Mouse (Mus musculus): ENCODE data around the gene Pla2g5.
A peak's percentile ranks its signal among the peaks of the same experiment; 100 is the strongest.
"Not testable (repeated sequence)": the region's sequence is repeated elsewhere in the genome, so short reads cannot be mapped to it uniquely, and the experiment has no call there.

The Pla2g5 gene

GRCm38 (mm10) chr4:138863344-138863998 lies at the start of gene Pla2g5:
Pla2g5 (minus strand) TSS chr4:138863482.
- no peak for DNase-seq (ENCODE audit: low spot score in 2 of 2)

DNA sequence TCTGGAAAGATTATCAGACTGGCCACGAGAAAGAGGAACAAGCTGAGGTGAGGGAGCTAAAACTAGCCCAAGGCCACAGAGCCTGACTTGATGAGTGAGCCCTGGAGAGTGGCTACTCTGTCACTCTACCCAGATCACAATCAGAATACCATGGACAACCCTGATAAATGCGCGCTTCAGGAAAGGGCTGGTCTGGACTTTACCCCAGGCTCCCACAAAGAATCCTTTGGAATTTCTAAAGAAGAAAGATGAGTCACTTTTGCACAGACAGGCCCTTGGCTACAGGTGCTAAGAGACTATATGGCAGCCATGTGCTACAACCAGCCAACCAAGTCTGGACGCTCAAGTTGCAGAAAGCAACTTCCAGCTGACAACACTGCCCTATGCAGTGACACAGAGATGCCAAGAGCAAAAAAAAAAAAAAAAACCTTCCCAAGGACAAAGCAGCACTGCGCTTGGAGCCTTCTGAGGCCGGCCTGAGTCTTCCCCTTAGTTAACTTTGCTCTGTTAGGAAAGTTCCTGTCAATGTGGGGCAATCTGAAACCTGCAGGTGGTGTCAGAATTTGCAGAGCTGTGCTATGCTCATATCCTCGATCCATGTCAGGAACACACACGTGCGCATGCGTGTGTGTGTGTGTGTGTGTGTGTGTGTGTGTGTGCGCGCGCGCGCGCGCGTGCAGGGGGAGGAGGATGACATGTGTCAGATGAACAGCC lies 42.5 kb upstream of the Pla2g5 start:
- DNase-seq (ENCODE audit: low spot score in 2 of 2) = no peak

GRCm38 (mm10) chr4:138899361-138899760 lies 36.1 kb upstream of the Pla2g5 start:
- no peak for DNase-seq (ENCODE audit: low spot score in 2 of 2)

DNA sequence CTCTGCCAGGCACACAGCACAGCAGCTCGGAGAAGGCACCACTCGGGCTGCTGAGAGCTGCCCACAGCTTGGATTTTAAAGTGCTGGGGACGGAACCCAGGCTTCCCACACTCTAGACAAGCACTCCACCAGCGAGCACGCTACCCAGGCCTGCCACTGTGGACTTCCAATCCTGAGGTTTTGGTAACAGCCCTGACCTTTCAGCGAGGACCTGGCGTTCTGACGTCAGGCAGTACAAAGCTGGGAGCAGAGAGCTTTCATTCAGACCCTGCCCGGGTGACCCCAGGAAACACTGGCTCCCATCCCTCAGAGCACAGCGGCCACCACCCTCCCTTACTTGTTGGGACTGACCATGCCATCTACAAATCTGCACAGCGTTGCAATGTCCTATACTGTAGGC lies 30.5 kb upstream of the Pla2g5 start:
- DNase-seq (ENCODE audit: low spot score in 2 of 2) = not testable (repeated sequence)

DNA sequence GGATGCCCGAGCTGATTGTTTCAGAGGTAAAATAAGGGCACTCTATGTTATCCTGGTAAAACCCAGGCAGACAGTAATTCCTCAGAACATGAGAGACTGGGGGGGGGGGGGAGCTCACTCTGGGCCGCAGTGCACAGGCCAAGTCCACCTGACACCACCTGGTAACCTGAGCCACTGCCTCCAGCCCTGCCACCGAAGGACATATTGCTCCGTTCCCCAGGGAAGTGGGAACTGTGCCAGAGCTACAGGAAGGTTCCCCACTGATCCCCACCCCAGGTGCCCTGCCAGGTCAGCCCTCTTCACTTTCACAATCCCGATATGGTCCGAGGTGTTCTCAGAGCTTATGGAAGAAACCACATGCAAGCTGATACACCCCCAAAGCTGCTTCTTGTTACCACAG lies 29.4 kb upstream of the Pla2g5 start:
- DNase-seq (ENCODE audit: low spot score in 2 of 2) = no peak

GRCm38 (mm10) chr4:138889635-138890034 lies 26.4 kb upstream of the Pla2g5 start:
- DNase-seq (ENCODE audit: low spot score in 2 of 2) = no peak

GRCm38 (mm10) chr4:138889165-138889564 lies 25.9 kb upstream of the Pla2g5 start:
- DNase-seq (ENCODE audit: low spot score in 2 of 2) = no peak

GRCm38 (mm10) chr4:138884261-138884660 lies 21.0 kb upstream of the Pla2g5 start:
- peak; percentile 61 to 82 for DNase-seq (ENCODE audit: low spot score in 2 of 2)

DNA sequence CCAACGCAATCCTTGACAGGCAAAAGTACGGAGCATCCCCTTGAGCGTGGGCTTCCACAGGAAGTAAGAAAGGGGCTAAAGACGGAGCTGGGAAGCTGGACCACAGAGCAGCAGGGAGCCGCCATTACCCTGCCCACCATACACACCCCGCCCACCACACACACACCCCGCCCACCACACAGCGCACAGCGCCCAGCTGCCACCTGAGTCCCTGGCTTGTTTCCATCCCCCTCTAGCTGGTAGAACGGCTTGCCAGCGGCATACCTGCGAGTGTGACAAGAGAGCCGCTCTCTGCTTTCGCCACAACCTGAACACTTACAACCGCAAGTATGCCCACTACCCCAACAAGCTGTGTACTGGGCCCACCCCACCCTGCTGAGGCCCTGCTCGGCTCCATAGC lies 18.9 kb upstream of the Pla2g5 start:
- DNase-seq (ENCODE audit: low spot score in 2 of 2) = no peak

DNA sequence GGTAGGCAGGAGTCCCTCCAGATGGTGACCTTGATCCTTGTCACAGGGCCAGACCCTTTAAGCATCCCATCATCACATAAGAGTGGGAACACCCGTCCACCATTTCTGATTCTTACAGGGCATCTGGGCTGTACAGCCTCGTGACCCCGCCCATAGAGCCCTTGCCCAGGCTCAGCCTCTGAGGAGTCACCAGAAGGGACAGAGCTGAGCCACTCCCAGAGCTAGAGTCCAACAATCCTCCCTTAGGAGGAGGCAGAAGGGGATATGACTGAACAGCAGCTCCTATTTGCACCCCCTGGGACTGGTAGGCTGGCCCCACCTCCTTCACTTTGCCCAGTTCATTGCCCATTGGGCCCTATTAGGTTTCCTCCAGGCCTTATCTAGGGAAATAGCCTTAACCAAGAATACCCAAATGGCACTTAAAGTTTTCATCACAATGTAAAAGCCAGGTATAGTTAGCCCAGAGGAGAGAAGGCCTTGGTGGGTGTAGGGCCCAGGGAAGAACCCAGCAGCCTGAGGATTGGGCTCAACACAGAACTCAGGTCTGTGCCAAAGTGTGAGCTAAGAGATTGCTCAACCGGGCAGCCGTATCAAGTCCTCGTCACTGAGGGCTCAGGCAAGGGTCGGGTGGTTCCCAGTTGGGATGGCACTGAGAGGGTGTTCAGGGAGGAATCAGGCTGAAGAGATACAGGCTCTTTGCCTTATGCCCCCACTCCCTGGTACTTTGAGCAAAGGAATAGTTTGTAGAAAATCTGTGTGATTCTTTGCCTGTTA lies 17.7 kb upstream of the Pla2g5 start:
- DNase-seq (ENCODE audit: low spot score in 2 of 2) = no peak

DNA sequence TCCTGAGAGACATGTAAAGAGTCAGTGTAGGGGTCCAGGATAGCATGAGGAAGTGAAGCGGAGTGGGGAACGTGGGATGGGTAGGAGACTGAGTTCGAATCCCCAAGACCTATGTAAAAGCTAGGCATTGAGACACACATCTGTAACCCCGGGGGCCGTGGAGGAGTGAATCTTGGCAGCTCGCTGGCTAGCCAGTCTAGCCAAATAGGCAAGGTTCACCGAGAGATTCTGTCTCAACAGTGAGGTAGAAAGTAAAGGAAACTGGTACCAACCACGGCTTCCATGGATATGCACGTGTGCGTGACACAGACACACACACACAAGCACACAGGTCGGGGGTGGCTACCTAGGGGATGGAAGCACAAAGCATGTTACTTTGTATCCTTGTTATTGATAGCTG lies 16.5 kb upstream of the Pla2g5 start:
- no peak for DNase-seq (ENCODE audit: low spot score in 2 of 2)

DNA sequence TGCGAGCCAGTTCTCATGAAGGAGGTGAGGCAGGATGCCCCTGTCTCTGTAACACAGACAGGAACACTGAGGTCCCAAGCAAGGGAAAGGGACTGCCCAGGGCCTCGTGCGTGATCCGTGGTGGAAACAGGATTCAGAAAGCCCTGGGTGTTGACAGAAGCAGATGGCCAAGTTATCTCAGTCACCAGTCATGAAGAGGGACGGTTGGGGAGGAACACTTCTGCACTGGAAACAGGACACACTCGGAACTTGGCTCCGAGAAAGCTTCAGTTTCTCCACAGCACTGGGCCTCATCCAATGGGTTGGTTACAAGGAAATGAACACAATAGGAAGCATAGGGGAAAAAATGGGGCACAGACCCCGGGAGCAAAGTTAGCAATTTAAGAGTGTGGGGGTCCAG lies 15.5 kb upstream of the Pla2g5 start:
- DNase-seq (ENCODE audit: low spot score in 2 of 2) = no peak

- no peak for DNase-seq (ENCODE audit: low spot score in 2 of 2)
Measured at GRCm38 (mm10) chr4:138877731-138878130, 14.4 kb upstream of the Pla2g5 start, which contains the start of gene Pla2g2e. Pla2g2e (plus strand) TSS chr4:138877942.

GRCm38 (mm10) chr4:138875986-138876385 lies 12.7 kb upstream of the Pla2g5 start:
- DNase-seq (ENCODE audit: low spot score in 2 of 2) = no peak

- not testable (repeated sequence) for DNase-seq (ENCODE audit: low spot score in 2 of 2)
Measured at GRCm38 (mm10) chr4:138875275-138875674, 12.0 kb upstream of the Pla2g5 start.

DNA sequence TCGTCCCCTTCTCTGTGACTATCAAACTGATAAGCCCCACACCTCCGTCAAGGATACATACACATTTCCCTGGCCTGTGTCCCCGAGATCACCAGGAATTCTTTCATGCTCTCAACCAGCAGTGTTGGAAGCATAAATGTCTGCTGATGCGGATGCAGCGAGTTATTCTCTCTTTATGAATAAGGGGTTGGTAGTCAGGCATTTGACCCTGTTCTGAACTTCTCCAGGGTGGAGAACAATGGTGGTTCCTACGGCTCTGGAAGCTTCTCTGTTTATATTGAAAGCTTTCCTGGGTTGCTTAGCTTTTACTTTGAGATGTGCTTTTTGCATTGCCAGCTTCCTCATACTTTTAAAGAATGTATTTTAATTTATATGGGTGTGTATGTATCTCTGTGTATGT lies 10.6 kb upstream of the Pla2g5 start, which contains the start of gene Gm13030:
Gene Gm13030, minus strand, starts transcription at position 101 of the 400 bp plus-strand sequence.
- DNase-seq (ENCODE audit: low spot score in 2 of 2) = no peak

- no peak for DNase-seq (ENCODE audit: low spot score in 2 of 2)
Measured at GRCm38 (mm10) chr4:138868666-138869065, 5.4 kb upstream of the Pla2g5 start.

DNA sequence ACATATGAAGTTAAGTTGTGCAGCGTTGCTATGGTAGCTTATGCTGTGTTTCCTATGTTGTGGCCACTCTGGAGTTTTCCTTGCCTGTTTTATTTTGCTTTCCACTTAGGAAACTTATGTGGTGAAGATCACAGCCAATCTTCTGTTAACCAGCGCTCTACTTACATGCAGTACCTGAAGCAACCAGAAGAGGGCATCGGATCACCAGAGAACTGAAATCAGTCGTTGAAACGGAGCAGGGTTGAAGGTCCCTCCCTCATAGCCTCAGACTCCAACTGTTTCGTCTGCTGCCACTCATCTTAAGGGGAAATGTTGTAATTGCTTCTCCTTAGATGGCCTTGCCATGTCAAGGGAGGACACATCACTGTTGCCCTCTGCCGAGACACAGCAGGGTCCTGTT lies 3.1 kb upstream of the Pla2g5 start:
- peak; percentile 30 to 65 for DNase-seq (ENCODE audit: low spot score in 2 of 2)

GRCm38 (mm10) chr4:138865991-138866390 lies 2.7 kb upstream of the Pla2g5 start:
- no peak for DNase-seq (ENCODE audit: low spot score in 2 of 2)

- no peak for DNase-seq (ENCODE audit: low spot score in 2 of 2)
Measured at GRCm38 (mm10) chr4:138865092-138865491, 1.8 kb upstream of the Pla2g5 start.

DNA sequence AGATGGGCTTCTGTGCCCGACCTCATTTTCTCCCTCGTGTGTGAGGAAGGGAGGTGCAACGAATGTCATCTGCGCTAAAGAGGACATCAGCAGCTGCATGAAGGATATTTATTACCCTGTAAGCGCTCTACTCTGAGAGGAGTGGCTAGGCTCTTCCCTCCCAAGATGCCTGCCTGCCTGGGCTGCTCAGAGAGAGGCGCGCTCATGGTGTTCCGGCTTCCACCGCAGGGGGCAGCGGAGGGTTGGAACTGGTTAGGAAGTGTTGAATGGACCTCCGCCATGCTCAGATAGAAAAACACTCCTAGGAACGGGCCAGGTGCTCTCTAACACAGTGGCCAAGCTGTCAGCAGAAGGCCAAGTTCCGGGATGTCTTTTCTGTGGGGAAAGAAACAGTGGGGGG lies 3.6 kb downstream of the Pla2g5 start:
- peak in 1 of 2 experiments; percentile 31 for DNase-seq (ENCODE audit: low spot score in 2 of 2)

DNA sequence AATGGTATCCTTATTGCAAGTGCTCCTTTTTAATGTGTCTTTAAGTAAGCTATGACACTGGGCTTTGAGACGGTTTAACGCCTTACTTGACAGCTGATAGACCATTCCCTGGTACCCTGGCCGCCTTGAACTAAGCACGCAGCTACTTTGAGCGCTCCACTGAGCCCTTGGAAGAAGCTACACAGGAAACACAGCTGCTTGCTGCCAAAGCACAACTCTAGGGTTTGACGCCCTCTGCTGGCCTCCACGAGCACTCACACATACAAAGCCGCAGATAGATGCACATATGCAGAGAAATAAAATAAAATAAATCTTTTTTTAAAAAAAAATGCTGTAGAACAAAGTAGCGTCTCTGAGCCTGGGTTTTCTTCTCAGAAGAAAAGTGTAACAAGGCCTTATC lies 4.0 kb downstream of the Pla2g5 start:
- no peak for DNase-seq (ENCODE audit: low spot score in 2 of 2)

DNA sequence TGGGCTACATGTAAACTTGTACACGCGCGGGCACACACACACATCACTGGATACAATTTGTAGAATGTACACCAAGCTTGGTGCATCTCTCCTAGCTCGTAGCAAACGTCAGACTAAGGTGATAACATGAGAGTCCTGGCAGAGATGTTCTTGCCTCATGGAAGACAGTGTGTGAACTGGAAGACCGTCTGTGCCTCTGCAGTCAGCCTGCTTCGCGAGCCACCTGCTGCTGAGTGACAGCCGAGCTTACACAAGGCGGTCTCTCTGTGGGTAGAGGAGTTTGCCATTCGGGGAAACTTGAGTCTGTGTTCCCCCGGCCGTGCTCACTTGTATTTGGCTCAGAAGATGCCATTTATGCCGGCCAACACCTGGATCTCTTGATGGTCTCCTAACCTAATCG lies 4.8 kb downstream of the Pla2g5 start:
- DNase-seq (ENCODE audit: low spot score in 2 of 2) = no peak
